Mouse (Mus musculus) spleen, adult 2 months (tissue): Measurements from ENCODE around the gene Rpl23a. TPM values are rescaled to one million over a fixed set of nuclear protein-coding genes. Genes with fewer than 3 reads are reported as not detected.
"Not testable (repeated sequence)": the region's sequence is repeated elsewhere in the genome, so short reads cannot be mapped to it uniquely, and the experiment has no call there.

Experiments used
- DNase-seq, 2 experiments: peaks; one replicate each; pipeline versions ENCODE4 v3.0.0 to v3.0.0-alpha.2; 2012 to 2021; ENCODE audit warnings: low spot score in 2 of 2, low read depth in 1 of 2
- H3K27ac ChIP-seq: fragments of 200-500 bp; 2 replicates; pipeline ENCODE4 v1.5.1; 2012; ENCODE audit warnings: low read length, inconsistent platforms; ENCODE audit not compliant: insufficient read depth
- H3K27me3 ChIP-seq: fragments of 200-500 bp; 2 replicates; pipeline ENCODE4 v1.6.1; 2012; ENCODE audit warnings: mild to moderate bottlenecking, moderate library complexity, low read length, inconsistent platforms; ENCODE audit not compliant: control insufficient read depth, insufficient read depth
- H3K36me3 ChIP-seq: fragments of 200-500 bp; 2 replicates; pipeline ENCODE4 v1.6.1; 2012; ENCODE audit warnings: mild to moderate bottlenecking, low read length, inconsistent platforms; ENCODE audit not compliant: control insufficient read depth, insufficient read depth
- H3K4me1 ChIP-seq: fragments of 200-500 bp; 2 replicates; pipeline ENCODE4 v1.6.1; 2011; ENCODE audit warnings: inconsistent platforms; ENCODE audit not compliant: control insufficient read depth, insufficient read depth, insufficient read length
- H3K4me3 ChIP-seq: fragments of 200-500 bp; 2 replicates; pipeline ENCODE4 v1.5.1; 2011; ENCODE audit warnings: mild to moderate bottlenecking, inconsistent platforms; ENCODE audit not compliant: insufficient read depth, insufficient read length; ENCODE audit errors: extremely low read depth
- CTCF ChIP-seq: fragments of 200-500 bp; IDR thresholded peaks from 2 replicates; pipeline ENCODE4 v1.5.1; 2011; ENCODE audit warnings: mild to moderate bottlenecking, inconsistent platforms; ENCODE audit not compliant: insufficient read depth, insufficient read length, insufficient replicate concordance; ENCODE audit errors: extremely low read depth
- POLR2A ChIP-seq: fragments of 200-500 bp; IDR thresholded peaks from 2 replicates; pipeline ENCODE4 v1.6.1; 2011; ENCODE audit warnings: low read depth, low read length, inconsistent platforms
- WGBS: fragments of 180-500 bp; shearing (Covaris S2); methylation state at CpG from one replicate; pipeline ENCODE4 v1.1.7; 2018; 5-methylcytosine and 5-hydroxymethylcytosine counted together
- polyA plus RNA-seq: library from polyadenylated mRNA; depleted of rRNA; stranded (reverse); fragments of >200 nt; gene quantifications from 2 replicates; pipeline ENCODE4 v1.2.3, GENCODE M21; 2012

The Rpl23a gene
- polyA plus RNA-seq, 1 experiment = 169 TPM

- TF ChIP-seq POLR2A (no peak), CTCF (no peak)
- H3K27me3 ChIP-seq = no peaks in the 10 kb centered on the region
Measured at GRCm38 (mm10) chr11:78146707-78147543, 36.5 kb downstream of the Rpl23a start.

GRCm38 (mm10) chr11:78146168-78146567 is 37.2 kb downstream of the Rpl23a start:
- TF ChIP-seq CTCF = no peak
- no peak for TF ChIP-seq POLR2A
- no peaks in the 10 kb centered on the region for H3K27me3 ChIP-seq
- 91% methylated on average over 5 of the region's 5 CpGs for WGBS
- no peak overlapping the region for H3K27ac ChIP-seq
- DNase-seq = no peak
- no peak overlapping the region for H3K4me3 ChIP-seq
- peaks cover 8% of the 10 kb centered on the region for H3K36me3 ChIP-seq
- no peaks in the 10 kb centered on the region for H3K4me1 ChIP-seq

More at GRCm38 (mm10) chr11:78146707-78147543, 36.5 kb downstream of the Rpl23a start:
- DNase-seq = no peak
- Histone ChIP-seq H3K4me3 (no peak overlapping the region), H3K27ac (no peak overlapping the region), H3K36me3 (peaks cover 8% of the 10 kb centered on the region), H3K4me1 (no peaks in the 10 kb centered on the region)
- WGBS = 89% methylated on average over 6 of the region's 6 CpGs

DNA sequence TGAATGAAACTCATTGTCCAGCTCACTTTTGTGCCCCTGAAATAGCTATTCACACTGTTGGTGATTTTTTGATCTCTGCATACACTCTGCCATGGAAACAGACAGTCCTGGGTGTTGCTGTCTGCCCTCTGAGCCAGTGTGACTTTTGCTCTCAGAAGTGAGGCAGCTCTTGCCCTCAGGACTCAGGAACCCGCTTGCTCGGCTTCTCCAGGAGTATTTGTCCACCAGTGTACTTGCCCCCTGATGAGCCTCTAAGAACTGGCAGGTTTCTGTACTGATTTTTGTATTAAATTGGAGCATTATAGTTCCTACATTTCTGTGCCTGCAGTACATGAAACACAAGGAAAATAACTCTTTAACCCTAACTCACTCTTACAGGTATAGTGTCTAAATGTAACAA is 39.9 kb downstream of the Rpl23a start:
- 94% methylated on average over 2 of the region's 2 CpGs for WGBS
- H3K27me3 ChIP-seq = no peaks in the 10 kb centered on the region
- no peak overlapping the region for H3K27ac ChIP-seq

DNA sequence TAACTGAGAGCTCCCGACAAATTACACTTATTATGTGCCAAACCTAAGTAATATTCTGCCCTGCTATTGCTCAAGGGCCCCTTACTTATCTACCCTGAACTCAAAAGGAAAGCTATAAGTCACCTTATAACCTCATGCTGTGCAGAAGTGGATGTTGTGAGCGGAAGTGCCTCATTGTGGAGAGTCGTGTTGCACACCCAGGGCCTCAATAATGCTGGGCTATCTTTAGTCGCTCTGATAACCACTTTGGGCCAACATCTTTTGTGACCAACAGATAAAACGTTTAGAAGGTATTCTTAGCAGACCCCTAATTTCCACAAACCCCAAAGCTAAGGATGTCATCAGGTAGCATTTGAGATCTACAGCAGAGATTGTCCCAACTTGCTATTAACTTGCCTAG is 42.7 kb downstream of the Rpl23a start:
- 60% methylated on average over 5 of the region's 5 CpGs for WGBS
- Histone ChIP-seq H3K4me3 (no peak overlapping the region), H3K36me3 (peaks cover 8% of the 10 kb centered on the region), H3K27me3 (no peaks in the 10 kb centered on the region), H3K27ac (no peak overlapping the region), H3K4me1 (no peaks in the 10 kb centered on the region)
- TF ChIP-seq POLR2A = no peak
- no peak for TF ChIP-seq CTCF
- no peak for DNase-seq

More for the DNA sequence above, 39.9 kb downstream of the Rpl23a start:
- Histone ChIP-seq H3K4me1 (no peaks in the 10 kb centered on the region), H3K36me3 (peaks cover 8% of the 10 kb centered on the region), H3K4me3 (no peak overlapping the region)
- DNase-seq = no peak
- TF ChIP-seq CTCF (no peak), POLR2A (no peak)

DNA sequence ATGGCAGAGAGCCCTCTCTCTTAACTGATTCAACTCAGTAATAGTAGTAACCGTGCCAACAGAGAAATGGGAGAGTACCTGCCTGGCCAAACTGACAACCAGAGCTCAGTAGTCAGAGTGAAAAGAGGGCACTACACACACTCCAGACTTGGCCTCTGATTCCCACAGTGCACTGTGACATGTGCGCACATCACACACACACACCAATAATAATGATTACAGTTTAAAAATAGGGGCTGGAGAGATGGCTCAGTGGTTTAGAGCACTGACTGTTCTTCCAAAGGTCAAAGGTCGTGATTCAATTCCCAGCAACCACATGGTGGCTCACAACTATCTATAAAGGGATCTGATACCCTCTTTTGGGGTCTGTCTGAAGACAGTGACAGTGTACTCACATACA is 45.4 kb downstream of the Rpl23a start:
- H3K4me1 ChIP-seq = no peaks in the 10 kb centered on the region
- H3K27me3 ChIP-seq = no peaks in the 10 kb centered on the region
- no peak for DNase-seq
- WGBS = 90% methylated on average over 3 of the region's 3 CpGs
- no peaks in the 10 kb centered on the region for H3K36me3 ChIP-seq
- no peak for TF ChIP-seq CTCF
- TF ChIP-seq POLR2A = no peak
- no peak overlapping the region for H3K4me3 ChIP-seq
- no peak overlapping the region for H3K27ac ChIP-seq

DNA sequence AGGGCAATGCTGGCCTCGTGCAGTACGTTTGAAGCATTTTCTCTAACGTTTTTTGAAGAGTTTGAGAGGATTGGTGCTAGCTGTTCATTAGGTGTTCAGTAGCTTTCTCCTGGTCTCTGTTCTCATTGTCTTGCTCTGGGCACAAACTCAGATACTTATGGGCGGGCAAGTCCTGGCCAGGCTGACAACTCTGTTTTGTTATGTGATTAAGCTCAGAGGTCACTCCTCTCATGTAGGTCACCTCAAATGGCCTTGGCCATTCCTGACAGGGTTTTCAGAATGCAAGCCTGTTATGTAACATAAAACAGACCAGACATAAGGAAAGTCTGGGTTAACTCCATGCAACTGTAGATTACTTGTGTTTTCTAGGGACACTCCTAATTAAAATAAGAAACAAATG is 45.8 kb downstream of the Rpl23a start:
- Histone ChIP-seq H3K36me3 (no peaks in the 10 kb centered on the region), H3K27ac (no peak overlapping the region), H3K4me1 (no peaks in the 10 kb centered on the region), H3K27me3 (no peaks in the 10 kb centered on the region), H3K4me3 (no peak overlapping the region)
- TF ChIP-seq CTCF = no peak
- no peak for TF ChIP-seq POLR2A
- WGBS = 89% methylated on average over 4 of the region's 4 CpGs
- no peak for DNase-seq

DNA sequence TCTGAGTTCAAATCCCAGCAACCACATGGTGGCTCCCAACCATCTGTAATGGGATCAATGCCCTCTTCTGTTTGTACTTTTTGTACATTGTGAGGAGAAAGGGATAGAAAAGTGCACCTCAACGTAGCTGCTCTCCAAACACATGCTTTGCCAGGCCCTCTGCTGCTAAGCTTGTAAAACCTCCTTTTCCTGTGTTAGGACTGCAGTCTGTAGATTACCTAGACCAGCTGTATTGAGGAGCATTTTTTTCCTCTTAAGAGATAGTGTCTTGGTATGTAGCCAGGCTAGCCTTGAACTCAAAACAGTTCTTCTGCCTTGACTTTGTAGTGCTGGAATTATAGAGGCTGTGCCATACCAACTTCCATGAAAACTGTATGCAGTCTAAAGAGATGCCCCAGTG is 47.3 kb downstream of the Rpl23a start:
- H3K4me1 ChIP-seq = no peaks in the 10 kb centered on the region
- WGBS = 72% methylated on average over 1 of the region's 1 CpGs
- H3K36me3 ChIP-seq = no peaks in the 10 kb centered on the region
- no peaks in the 10 kb centered on the region for H3K27me3 ChIP-seq
- H3K27ac ChIP-seq = no peak overlapping the region
- DNase-seq = no peak
- H3K4me3 ChIP-seq = no peak overlapping the region
- TF ChIP-seq CTCF = no peak

DNA sequence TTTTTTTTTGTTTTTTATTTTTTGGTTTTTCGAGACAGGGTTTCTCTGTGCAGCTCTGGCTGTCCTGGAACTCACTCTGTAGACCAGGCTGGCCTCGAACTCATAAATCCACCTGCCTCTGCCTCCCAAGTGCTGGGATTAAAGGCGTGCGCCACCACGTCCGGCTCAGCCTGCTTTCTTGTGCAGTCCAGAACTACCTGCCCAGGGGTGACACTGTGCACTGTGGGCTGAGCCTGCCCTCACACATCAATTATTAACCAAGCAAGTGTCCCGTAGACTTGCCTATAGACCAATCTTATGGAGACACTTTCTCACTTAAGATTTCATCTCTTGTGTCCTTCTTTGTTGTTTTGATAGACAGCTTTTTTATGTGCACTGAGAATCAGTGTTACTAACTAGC is 48.1 kb downstream of the Rpl23a start:
- H3K4me1 ChIP-seq, H3K4me3 ChIP-seq, DNase-seq, H3K27ac ChIP-seq, H3K36me3 ChIP-seq, H3K27me3 ChIP-seq: not testable (repeated sequence)
- WGBS = 92% methylated on average over 7 of the region's 7 CpGs
